1 mouse cellular context compared by ENCODE assay signal in the genomic region with DNA sequence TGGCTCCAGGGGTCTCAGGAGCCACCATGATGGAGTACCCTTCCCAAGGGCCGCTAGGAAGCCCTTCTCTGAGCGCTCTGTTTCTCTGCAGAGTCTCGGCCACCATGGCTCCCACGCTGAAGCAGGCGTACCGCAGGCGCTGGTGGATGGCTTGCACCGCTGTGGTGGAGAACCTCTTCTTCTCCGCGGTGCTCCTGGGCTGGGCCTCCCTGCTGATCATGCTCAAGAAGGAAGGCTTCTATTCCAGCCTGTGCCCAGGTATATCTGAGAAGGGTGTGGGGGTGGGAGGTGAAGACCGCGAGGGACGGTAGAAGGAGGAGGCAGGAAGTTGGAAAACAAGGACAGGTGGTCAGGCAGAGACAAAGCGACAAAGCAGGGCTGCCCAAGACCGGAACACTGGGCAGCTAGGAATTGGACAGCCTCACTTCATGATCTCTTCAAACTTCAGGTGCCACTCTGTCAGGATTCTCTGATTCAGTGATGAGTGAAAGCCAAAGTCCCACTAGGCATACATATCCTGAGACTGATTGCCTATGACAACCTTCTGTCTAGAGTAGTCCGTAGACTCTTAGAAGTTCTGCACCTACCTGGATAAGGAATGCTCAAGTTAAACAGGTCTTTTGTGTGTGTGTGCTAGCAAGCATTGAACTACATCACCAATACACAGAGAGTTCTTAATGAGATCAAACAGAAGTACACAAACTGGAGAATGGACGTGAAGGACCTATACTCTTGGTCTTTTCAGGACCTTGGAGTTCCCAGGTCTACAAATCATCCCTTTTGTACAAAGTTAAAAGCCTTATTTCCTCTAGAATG.
TF ChIP-seq lines count a peak whose summit lies in the region.

No protein-coding gene starts in this region.

TF ChIP-seq in CH12.LX, 34 proteins besides CTCF, POLR2A, EP300 and RAD21:
- TF ChIP-seq ZNF384 (IDR thresholded peaks at IDR 0.05; ENCODE audit: low read depth, low read length) (no peak), RCOR1 (conservative IDR thresholded peaks at IDR 0.05; ENCODE audit: low read depth, low read length) (no peak), MXI1 (IDR thresholded peaks at IDR 0.05; ENCODE audit: low read depth, low read length) (no peak), HCFC1 (IDR thresholded peaks at IDR 0.05; ENCODE audit: low read depth, low read length) (no peak), MAFK (IDR thresholded peaks at IDR 0.05; ENCODE audit: insufficient replicate concordance, low read length) (no peak), USF2 (conservative IDR thresholded peaks at IDR 0.05; ENCODE audit: low read depth, low read length) (no peak), GABPA (IDR thresholded peaks at IDR 0.05; ENCODE audit: insufficient replicate concordance, low read depth, low read length) (no peak), TCF12 (IDR thresholded peaks at IDR 0.05; ENCODE audit: low read depth, low read length) (no peak), NRF1 (IDR thresholded peaks at IDR 0.05; ENCODE audit: low read depth, low read length) (no peak), JUND (conservative IDR thresholded peaks at IDR 0.05; ENCODE audit: low read depth, low read length) (no peak)
